Mouse (Mus musculus): ENCODE results near the gene Tex29. TPM values are rescaled to one million over a fixed set of nuclear protein-coding genes. Genes with fewer than 3 reads are reported as not detected.

Gene Tex29
- total and polyA plus RNA-seq, 2 experiments from 2014 or later = not detected

- no peaks in the 10 kb centered on the region for H3K4me1 ChIP-seq (ENCODE audit: insufficient read depth, low read length)
- WGBS = 90% methylated on average over 9 of the region's 9 CpGs
- no peak for TF ChIP-seq CTCF (IDR thresholded peaks at IDR 0.05)
- H3K9ac ChIP-seq (replicated peaks; ENCODE audit: low read length, poor library complexity, severe bottlenecking) = no peak overlapping the region
- H3K27me3 ChIP-seq (ENCODE audit: insufficient read depth, low read length) = no peaks in the 10 kb centered on the region
- DNase-seq (ENCODE audit: low spot score) = no peak
- peaks cover 78% of the 10 kb centered on the region for H3K36me3 ChIP-seq (ENCODE audit: insufficient read depth, low read length)
- no peaks in the 10 kb centered on the region for H3K9me3 ChIP-seq (ENCODE audit: low read length)
- H3K4me3 ChIP-seq (ENCODE audit: low read depth, low read length) = no peak overlapping the region
- no peak overlapping the region for H3K4me2 ChIP-seq (ENCODE audit: low read depth, low read length, poor library complexity, severe bottlenecking)
- H3K27ac ChIP-seq (ENCODE audit: low read depth, low read length) = no peak overlapping the region
- ATAC-seq (ENCODE audit: low FRiP score) = no peak
Measured at GRCm38 (mm10) chr8:11822550-11823060, 17.7 kb upstream of the Tex29 start.

- no peak overlapping the region for H3K9ac ChIP-seq (replicated peaks; ENCODE audit: low read length, poor library complexity, severe bottlenecking)
- no peaks in the 10 kb centered on the region for H3K9me3 ChIP-seq (ENCODE audit: low read length)
- no peaks in the 10 kb centered on the region for H3K27me3 ChIP-seq (ENCODE audit: insufficient read depth, low read length)
- peaks cover 6% of the 10 kb centered on the region for H3K4me1 ChIP-seq (ENCODE audit: insufficient read depth, low read length)
- peaks cover 48% of the 10 kb centered on the region for H3K36me3 ChIP-seq (ENCODE audit: insufficient read depth, low read length)
- WGBS = 66% methylated on average over 3 of the region's 3 CpGs
- DNase-seq (ENCODE audit: low spot score) (no peak), ATAC-seq (ENCODE audit: low FRiP score) (no peak)
- TF ChIP-seq CTCF (IDR thresholded peaks at IDR 0.05) = no peak
- H3K4me3 ChIP-seq (ENCODE audit: low read depth, low read length) = no peak overlapping the region
- no peak overlapping the region for H3K27ac ChIP-seq (ENCODE audit: low read depth, low read length)
- no peak overlapping the region for H3K4me2 ChIP-seq (ENCODE audit: low read depth, low read length, poor library complexity, severe bottlenecking)
Measured at GRCm38 (mm10) chr8:11825756-11826155, 14.5 kb upstream of the Tex29 start.

GRCm38 (mm10) chr8:11827312-11827711 is 13.0 kb upstream of the Tex29 start:
- DNase-seq (ENCODE audit: low spot score) (no peak), ATAC-seq (ENCODE audit: low FRiP score) (no peak)
- no peak overlapping the region for H3K4me3 ChIP-seq (ENCODE audit: low read depth, low read length)
- H3K36me3 ChIP-seq (ENCODE audit: insufficient read depth, low read length) = peaks cover 39% of the 10 kb centered on the region
- H3K4me2 ChIP-seq (ENCODE audit: low read depth, low read length, poor library complexity, severe bottlenecking) = no peak overlapping the region
- no peak overlapping the region for H3K9ac ChIP-seq (replicated peaks; ENCODE audit: low read length, poor library complexity, severe bottlenecking)
- TF ChIP-seq CTCF (IDR thresholded peaks at IDR 0.05) = no peak
- no peaks in the 10 kb centered on the region for H3K9me3 ChIP-seq (ENCODE audit: low read length)
- peaks cover 6% of the 10 kb centered on the region for H3K4me1 ChIP-seq (ENCODE audit: insufficient read depth, low read length)
- 54% methylated on average over 3 of the region's 3 CpGs for WGBS
- no peak overlapping the region for H3K27ac ChIP-seq (ENCODE audit: low read depth, low read length)
- H3K27me3 ChIP-seq (ENCODE audit: insufficient read depth, low read length) = no peaks in the 10 kb centered on the region

- 24% methylated on average over 16 of the region's 16 CpGs for WGBS
- Histone ChIP-seq H3K9me3 (ENCODE audit: low read length) (no peaks in the 10 kb centered on the region), H3K27ac (ENCODE audit: low read depth, low read length) (peak overlapping the region; percentile 62), H3K4me2 (ENCODE audit: low read depth, low read length, poor library complexity, severe bottlenecking) (no peak overlapping the region), H3K9ac (replicated peaks; ENCODE audit: low read length, poor library complexity, severe bottlenecking) (0 out of 2 replicates have a peak overlapping the region, but pooled peaks have one; percentile 19), H3K4me1 (ENCODE audit: insufficient read depth, low read length) (peaks cover 6% of the 10 kb centered on the region), H3K36me3 (ENCODE audit: insufficient read depth, low read length) (peaks cover 42% of the 10 kb centered on the region), H3K4me3 (ENCODE audit: low read depth, low read length) (no peak overlapping the region), H3K27me3 (ENCODE audit: insufficient read depth, low read length) (no peaks in the 10 kb centered on the region)
- peak; percentile 44 for DNase-seq (ENCODE audit: low spot score)
- ATAC-seq (ENCODE audit: low FRiP score) = peak; percentile 61; the same call in 1 of the 2 replicates
- no peak for TF ChIP-seq CTCF (IDR thresholded peaks at IDR 0.05)
Measured at GRCm38 (mm10) chr8:11830214-11831046, 9.8 kb upstream of the Tex29 start.

- TF ChIP-seq CTCF (IDR thresholded peaks at IDR 0.05) = no peak
- DNase-seq (ENCODE audit: low spot score) (no peak), ATAC-seq (ENCODE audit: low FRiP score) (no peak)
- Histone ChIP-seq H3K4me3 (ENCODE audit: low read depth, low read length) (no peak overlapping the region), H3K4me1 (ENCODE audit: insufficient read depth, low read length) (peaks cover 6% of the 10 kb centered on the region), H3K9me3 (ENCODE audit: low read length) (no peaks in the 10 kb centered on the region), H3K27ac (ENCODE audit: low read depth, low read length) (no peak overlapping the region), H3K9ac (replicated peaks; ENCODE audit: low read length, poor library complexity, severe bottlenecking) (0 out of 2 replicates have a peak overlapping the region, but pooled peaks have one; percentile 10), H3K4me2 (ENCODE audit: low read depth, low read length, poor library complexity, severe bottlenecking) (no peak overlapping the region), H3K36me3 (ENCODE audit: insufficient read depth, low read length) (peaks cover 39% of the 10 kb centered on the region), H3K27me3 (ENCODE audit: insufficient read depth, low read length) (no peaks in the 10 kb centered on the region)
- 91% methylated on average over 10 of the region's 10 CpGs for WGBS
Measured at GRCm38 (mm10) chr8:11831174-11831573, 9.1 kb upstream of the Tex29 start.

GRCm38 (mm10) chr8:11831939-11832338 is 8.3 kb upstream of the Tex29 start:
- H3K4me3 ChIP-seq (ENCODE audit: low read depth, low read length) = no peak overlapping the region
- H3K9ac ChIP-seq (replicated peaks; ENCODE audit: low read length, poor library complexity, severe bottlenecking) = no peak overlapping the region
- no peak overlapping the region for H3K27ac ChIP-seq (ENCODE audit: low read depth, low read length)
- peaks cover 36% of the 10 kb centered on the region for H3K36me3 ChIP-seq (ENCODE audit: insufficient read depth, low read length)
- H3K4me1 ChIP-seq (ENCODE audit: insufficient read depth, low read length) = peaks cover 6% of the 10 kb centered on the region
- H3K27me3 ChIP-seq (ENCODE audit: insufficient read depth, low read length) = no peaks in the 10 kb centered on the region
- no peak for TF ChIP-seq CTCF (IDR thresholded peaks at IDR 0.05)
- 87% methylated on average over 5 of the region's 5 CpGs for WGBS
- DNase-seq (ENCODE audit: low spot score) (no peak), ATAC-seq (ENCODE audit: low FRiP score) (no peak)
- H3K4me2 ChIP-seq (ENCODE audit: low read depth, low read length, poor library complexity, severe bottlenecking) = no peak overlapping the region
- H3K9me3 ChIP-seq (ENCODE audit: low read length) = no peaks in the 10 kb centered on the region

Data from midbrain, postnatal 0 days (tissue).